Mouse (Mus musculus): ENCODE measurements around the gene Chmp3. TPM values are rescaled to one million over a fixed set of nuclear protein-coding genes. Genes with fewer than 3 reads are reported as not detected.

Chmp3 gene
- polyA plus RNA-seq, 1 experiment from 2014 or later = 59.5 TPM

DNA sequence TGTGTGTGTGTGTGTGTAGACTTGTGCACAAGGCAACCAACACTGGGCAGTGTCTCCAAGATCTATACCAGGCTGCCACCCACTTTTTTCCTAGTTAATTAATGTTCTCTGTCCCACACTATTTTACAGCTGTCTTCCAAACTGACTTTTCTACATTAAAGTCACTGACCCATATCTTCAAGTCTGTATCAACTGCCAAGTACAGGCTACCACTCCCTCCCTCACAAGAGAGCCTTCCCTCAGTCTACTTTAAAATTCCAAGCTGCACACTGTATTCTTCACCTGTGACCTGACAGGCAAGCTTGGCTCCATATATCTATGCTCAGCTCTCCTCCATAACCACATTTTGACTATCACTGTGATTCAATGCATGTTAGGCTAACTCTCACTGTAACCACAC, 69.6 kb downstream of the Chmp3 start:
- H3K4me1 ChIP-seq = no peaks in the 10 kb centered on the region

DNA sequence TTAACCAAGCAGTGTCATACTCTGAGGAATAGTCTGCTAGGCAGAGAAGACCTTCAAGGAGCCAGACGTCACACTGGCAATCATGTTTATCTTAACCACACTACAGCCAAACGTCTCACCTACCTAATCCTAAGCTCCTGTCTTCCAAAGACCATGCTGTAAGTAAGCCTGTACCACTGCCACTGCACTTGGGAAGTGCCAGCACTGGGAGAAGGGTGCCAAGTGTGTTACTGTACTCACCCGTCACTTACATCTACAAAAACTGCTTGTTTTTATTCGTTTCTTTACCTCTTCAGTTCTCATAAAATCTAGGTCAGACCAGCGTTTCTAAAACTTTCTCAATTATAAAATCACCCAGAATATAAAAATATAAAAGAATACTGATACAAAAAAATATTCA, 73.4 kb downstream of the Chmp3 start:
- no peaks in the 10 kb centered on the region for H3K9me3 ChIP-seq
- H3K4me3 ChIP-seq = no peak overlapping the region
- ATAC-seq (ENCODE audit: low FRiP score, low read depth) = no peak
- H3K9ac ChIP-seq = no peak overlapping the region
- H3K36me3 ChIP-seq = peaks cover 74% of the 10 kb centered on the region
- 90% methylated on average over 5 of the region's 5 CpGs for WGBS
- no peaks in the 10 kb centered on the region for H3K4me1 ChIP-seq
- H3K27me3 ChIP-seq (replicated peaks) = no peaks in the 10 kb centered on the region
- H3K27ac ChIP-seq = no peak overlapping the region
- no peak overlapping the region for H3K4me2 ChIP-seq (replicated peaks)

More for the DNA sequence above, 69.6 kb downstream of the Chmp3 start:
- Histone ChIP-seq H3K9me3 (no peaks in the 10 kb centered on the region), H3K27ac (no peak overlapping the region), H3K36me3 (peaks cover 74% of the 10 kb centered on the region), H3K9ac (no peak overlapping the region), H3K27me3 (replicated peaks) (no peaks in the 10 kb centered on the region), H3K4me2 (replicated peaks) (no peak overlapping the region), H3K4me3 (no peak overlapping the region)
- ATAC-seq (ENCODE audit: low FRiP score, low read depth) = no peak

DNA sequence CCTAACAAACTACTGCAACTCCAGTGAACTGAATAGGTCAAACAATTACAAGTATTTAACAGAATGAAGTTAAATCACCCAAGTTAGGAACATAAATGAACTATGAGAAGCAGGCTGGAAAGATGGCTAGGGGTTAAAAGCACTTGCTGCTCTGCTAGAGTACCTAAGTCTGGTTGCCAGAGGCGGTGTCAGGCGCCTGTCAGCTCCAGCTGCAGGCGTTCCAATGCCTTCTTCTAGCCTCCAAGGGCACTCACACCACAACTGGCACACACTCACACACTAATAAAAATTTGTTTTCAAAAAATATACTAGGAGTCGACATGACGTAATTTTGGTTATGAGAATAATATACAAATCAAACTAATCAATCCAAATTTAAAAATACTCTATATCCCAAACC, 78.0 kb downstream of the Chmp3 start:
- no peak overlapping the region for H3K9ac ChIP-seq
- H3K4me1 ChIP-seq = no peaks in the 10 kb centered on the region
- no peak overlapping the region for H3K4me2 ChIP-seq (replicated peaks)
- H3K27me3 ChIP-seq (replicated peaks) = no peaks in the 10 kb centered on the region
- no peak overlapping the region for H3K4me3 ChIP-seq
- H3K9me3 ChIP-seq = no peaks in the 10 kb centered on the region
- WGBS = 92% methylated on average over 5 of the region's 5 CpGs
- no peak for ATAC-seq (ENCODE audit: low FRiP score, low read depth)
- no peak overlapping the region for H3K27ac ChIP-seq
- peaks cover 81% of the 10 kb centered on the region for H3K36me3 ChIP-seq

DNA sequence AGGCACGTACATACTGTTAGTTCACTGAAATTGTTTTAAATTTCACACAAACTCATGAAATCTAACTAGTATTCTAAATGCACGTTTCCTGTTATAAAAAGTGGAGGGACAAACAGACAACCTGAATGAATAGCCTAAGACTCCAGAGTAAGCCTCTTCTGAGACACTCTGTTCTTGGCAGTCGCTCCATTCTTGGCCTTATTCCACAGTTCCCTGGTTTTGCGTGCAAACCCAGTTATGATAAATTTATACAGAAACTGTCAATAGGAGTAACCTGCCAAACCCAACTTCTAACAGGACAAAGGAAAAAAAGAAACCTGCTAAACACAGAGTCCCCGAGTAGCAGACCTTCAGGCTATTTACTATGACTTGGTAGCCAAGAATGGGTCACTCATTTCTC, 78.4 kb downstream of the Chmp3 start:
- Histone ChIP-seq H3K27ac (no peak overlapping the region), H3K4me1 (no peaks in the 10 kb centered on the region), H3K4me3 (no peak overlapping the region), H3K9ac (no peak overlapping the region), H3K27me3 (replicated peaks) (no peaks in the 10 kb centered on the region), H3K36me3 (peaks cover 81% of the 10 kb centered on the region), H3K4me2 (replicated peaks) (no peak overlapping the region), H3K9me3 (no peaks in the 10 kb centered on the region)
- ATAC-seq (ENCODE audit: low FRiP score, low read depth) = no peak
- WGBS = 93% methylated on average over 5 of the region's 5 CpGs

DNA sequence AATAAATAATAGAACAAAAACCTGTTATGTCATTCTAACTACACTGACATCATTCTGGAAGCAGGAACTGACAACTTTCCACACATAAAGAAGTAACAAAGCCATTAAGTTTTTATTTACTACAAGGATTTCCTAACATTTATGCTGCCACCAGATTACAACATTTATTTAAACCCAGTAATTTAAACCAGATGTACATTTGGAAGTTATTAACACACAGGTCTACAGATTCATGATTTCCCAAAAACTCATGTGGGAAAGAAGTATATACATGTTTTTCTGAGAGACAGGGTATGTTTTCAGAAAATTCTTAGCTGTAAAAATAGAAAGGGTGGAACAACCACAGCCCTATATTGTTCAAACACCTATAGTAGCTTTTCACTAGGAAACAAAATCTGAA, 81.1 kb downstream of the Chmp3 start:
- no peak overlapping the region for H3K9ac ChIP-seq
- no peak overlapping the region for H3K4me3 ChIP-seq
- H3K27ac ChIP-seq = no peak overlapping the region
- no peak for ATAC-seq (ENCODE audit: low FRiP score, low read depth)
- peaks cover 77% of the 10 kb centered on the region for H3K36me3 ChIP-seq
- H3K9me3 ChIP-seq = no peaks in the 10 kb centered on the region
- no peak overlapping the region for H3K4me2 ChIP-seq (replicated peaks)
- no peaks in the 10 kb centered on the region for H3K27me3 ChIP-seq (replicated peaks)
- 0 out of 2 replicates have a peak, but pooled peaks cover 7% of the 10 kb centered on the region for H3K4me1 ChIP-seq

DNA sequence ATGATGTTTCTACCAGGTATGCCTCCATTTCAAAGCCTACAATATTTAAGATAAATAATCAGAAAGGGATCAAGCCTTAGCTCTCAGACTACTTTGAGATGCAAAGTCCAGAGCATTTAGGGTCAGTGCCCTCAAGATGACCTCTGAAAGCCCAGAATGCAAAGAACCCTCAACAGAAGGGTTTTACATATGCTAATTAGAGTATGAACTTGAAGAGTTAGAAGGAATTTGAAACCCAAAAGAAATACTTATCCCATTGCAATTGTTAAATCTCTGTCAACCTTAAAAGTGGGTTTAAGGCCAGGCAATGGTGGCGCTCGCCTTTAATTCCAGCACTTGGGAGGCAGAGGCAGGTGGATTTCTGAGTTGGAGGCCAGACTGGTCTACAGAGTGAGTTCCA, 82.4 kb downstream of the Chmp3 start:
- peaks cover 68% of the 10 kb centered on the region for H3K36me3 ChIP-seq
- ATAC-seq (ENCODE audit: low FRiP score, low read depth) = no peak
- no peaks in the 10 kb centered on the region for H3K27me3 ChIP-seq (replicated peaks)
- no peak overlapping the region for H3K4me2 ChIP-seq (replicated peaks)
- peaks cover 17% of the 10 kb centered on the region for H3K4me1 ChIP-seq
- no peak overlapping the region for H3K9ac ChIP-seq
- H3K27ac ChIP-seq = no peak overlapping the region
- H3K9me3 ChIP-seq = no peaks in the 10 kb centered on the region
- no peak overlapping the region for H3K4me3 ChIP-seq
- WGBS = 88% methylated on average over 2 of the region's 2 CpGs

DNA sequence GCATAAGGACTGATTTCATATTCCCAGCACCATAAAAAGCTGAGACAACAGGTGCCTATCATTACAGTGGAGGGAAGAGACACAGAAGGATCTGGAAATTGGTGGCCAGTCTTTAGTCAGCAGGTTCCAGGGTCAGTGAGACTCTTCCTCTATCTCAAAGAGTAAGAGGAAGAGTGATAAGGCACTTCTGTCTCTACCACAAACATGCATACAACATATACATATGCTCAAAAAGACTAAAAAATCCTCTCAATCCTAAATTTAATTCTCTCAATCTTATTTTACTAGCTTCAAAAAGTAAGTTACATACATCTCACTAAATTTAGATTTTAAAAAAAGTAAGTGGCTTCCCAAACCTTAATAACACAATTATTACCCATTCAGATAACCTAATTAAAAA, 83.7 kb downstream of the Chmp3 start:
- no peaks in the 10 kb centered on the region for H3K9me3 ChIP-seq
- no peak overlapping the region for H3K4me3 ChIP-seq
- H3K4me1 ChIP-seq = peaks cover 24% of the 10 kb centered on the region
- no peaks in the 10 kb centered on the region for H3K27me3 ChIP-seq (replicated peaks)
- no peak for ATAC-seq (ENCODE audit: low FRiP score, low read depth)
- no peak overlapping the region for H3K4me2 ChIP-seq (replicated peaks)
- H3K27ac ChIP-seq = no peak overlapping the region
- H3K36me3 ChIP-seq = peaks cover 57% of the 10 kb centered on the region
- no peak overlapping the region for H3K9ac ChIP-seq

DNA sequence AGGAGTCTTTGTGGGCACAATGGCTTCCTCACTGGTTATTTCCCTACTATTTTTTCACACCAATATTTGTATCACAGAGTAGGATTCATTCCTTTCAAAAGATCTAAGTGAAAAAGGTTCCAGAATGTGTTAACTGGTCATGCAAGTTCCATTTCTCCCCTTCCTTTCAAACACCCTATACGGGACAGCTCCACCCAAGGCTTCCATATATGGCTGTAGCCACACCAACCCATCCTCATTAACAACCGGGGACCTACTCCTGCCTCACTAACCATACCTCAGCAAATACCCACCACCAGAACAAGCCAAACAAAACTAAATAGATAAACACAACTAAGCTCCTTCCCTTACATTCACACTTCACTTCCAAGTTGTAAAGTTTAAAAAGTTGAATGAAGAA, 87.6 kb downstream of the Chmp3 start:
- H3K9ac ChIP-seq = peak overlapping the region; percentile 82; the same call in 1 of the 2 replicates
- H3K27me3 ChIP-seq (replicated peaks) = no peaks in the 10 kb centered on the region
- no peak overlapping the region for H3K27ac ChIP-seq
- no peak for ATAC-seq (ENCODE audit: low FRiP score, low read depth)
- peaks cover 24% of the 10 kb centered on the region for H3K4me1 ChIP-seq
- H3K36me3 ChIP-seq = peaks cover 24% of the 10 kb centered on the region
- H3K4me3 ChIP-seq = peak overlapping the region; percentile 83
- peak overlapping the region; percentile 80 for H3K4me2 ChIP-seq (replicated peaks)
- 9% methylated on average over 2 of the region's 2 CpGs for WGBS
- H3K9me3 ChIP-seq = no peaks in the 10 kb centered on the region

DNA sequence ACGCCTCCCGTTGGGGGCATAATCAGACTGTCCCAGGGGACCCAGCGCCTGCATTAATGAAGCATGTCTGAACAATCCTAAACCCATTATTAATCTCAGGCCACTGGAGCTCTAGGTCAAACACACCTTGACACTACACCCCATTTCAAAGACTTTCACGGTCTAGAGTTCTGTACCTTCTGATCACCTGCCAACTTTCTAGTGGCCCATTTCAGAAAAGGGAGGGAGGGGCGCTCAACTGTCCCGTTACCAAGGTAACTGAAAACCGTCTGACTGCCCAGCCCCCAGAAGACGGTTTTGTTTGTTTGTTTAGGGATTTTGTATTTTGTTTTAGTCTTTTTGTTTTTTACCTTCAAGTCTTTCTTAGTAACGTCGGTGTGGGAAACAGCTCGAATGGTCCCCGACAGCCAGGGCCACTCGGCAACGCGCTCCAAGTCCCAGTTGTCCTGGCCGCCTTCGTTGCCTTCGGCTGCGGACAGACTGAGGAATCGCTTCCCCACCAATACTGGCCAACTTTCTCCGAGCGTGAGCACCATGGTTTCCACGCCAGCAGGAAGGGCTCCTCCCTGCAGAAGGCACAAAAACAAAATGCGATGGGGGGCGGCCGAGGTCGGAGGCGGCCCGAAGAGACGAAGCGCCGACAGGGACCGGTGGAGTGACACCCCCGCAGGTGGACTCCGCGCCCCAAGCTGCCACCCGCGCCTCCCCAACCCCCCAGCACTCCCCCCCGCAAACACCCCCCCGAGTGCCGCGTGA, 88.3 kb downstream of the Chmp3 start:
- ATAC-seq (ENCODE audit: low FRiP score, low read depth) = peak; percentile 1; the same call in 1 of the 2 replicates
- H3K27ac ChIP-seq = peak overlapping the region; percentile 86; the same call in 1 of the 2 replicates
- WGBS = under 1% methylated on average over 40 of the region's 42 CpGs
- no peaks in the 10 kb centered on the region for H3K9me3 ChIP-seq
- H3K27me3 ChIP-seq (replicated peaks) = 0 out of 2 replicates have a peak, but pooled peaks cover 3% of the 10 kb centered on the region
- H3K4me1 ChIP-seq = peaks cover 24% of the 10 kb centered on the region
- H3K36me3 ChIP-seq = peaks cover 19% of the 10 kb centered on the region
- peak overlapping the region; percentile 80 for H3K4me2 ChIP-seq (replicated peaks)
- peak overlapping the region; percentile 82 for H3K9ac ChIP-seq
- peak overlapping the region; percentile 83 for H3K4me3 ChIP-seq

Other genes starting within 250 kb of the Chmp3 start
- 2.0 and 2.8 TPM in 2 replicates for gene Smyd1, start 221.6 kb upstream of the Chmp3 start, polyA plus RNA-seq (2016; fragmentation: Nextera tagmentation; extraction: Ambion mirVana)
- 0.27 TPM in 1 of 2 replicates, not detected in the other for gene Cd8b1, start 221.0 kb upstream of the Chmp3 start, polyA plus RNA-seq (2016; fragmentation: Nextera tagmentation; extraction: Ambion mirVana)
- gene Cd8a, start 170.4 kb upstream of the Chmp3 start, polyA plus RNA-seq (2016; fragmentation: Nextera tagmentation; extraction: Ambion mirVana) = not detected in 2 replicates
- 15.2 and 17.4 TPM in 2 replicates for gene Rmnd5a, start 103.2 kb upstream of the Chmp3 start, polyA plus RNA-seq (2016; fragmentation: Nextera tagmentation; extraction: Ambion mirVana)
- gene Rnf103, start 49.9 kb upstream of the Chmp3 start, polyA plus RNA-seq (2016; fragmentation: Nextera tagmentation; extraction: Ambion mirVana) = 27.0 and 28.4 TPM in 2 replicates
- gene Kdm3a, start 89.2 kb downstream of the Chmp3 start, polyA plus RNA-seq (2016; fragmentation: Nextera tagmentation; extraction: Ambion mirVana) = 77.8 and 79.6 TPM in 2 replicates
- 141 and 158 TPM in 2 replicates for gene Reep1, start 163.8 kb downstream of the Chmp3 start, polyA plus RNA-seq (2016; fragmentation: Nextera tagmentation; extraction: Ambion mirVana)